Mouse (Mus musculus): ENCODE data around the gene Sgsm2. TPM values are rescaled to one million over a fixed set of nuclear protein-coding genes. Genes with fewer than 3 reads are reported as not detected.

Gene Sgsm2
- polyA plus RNA-seq, 1 experiment from 2014 or later, result 7.5 TPM

- peak; percentile 78; the same call in 1 of the 2 replicates for ATAC-seq (ENCODE audit: insufficient number of reproducible peaks, insufficient read depth, low FRiP score, low TSS enrichment)
- 3% methylated on average over 9 of the region's 9 CpGs for WGBS
- 0 out of 2 replicates have a peak overlapping the region, but pooled peaks have one; percentile 23 for H3K27ac ChIP-seq
- no peak overlapping the region for H3K4me3 ChIP-seq
- peak overlapping the region; percentile 37 for H3K4me2 ChIP-seq (replicated peaks)
- H3K27me3 ChIP-seq, result no peaks in the 10 kb centered on the region
- H3K9me3 ChIP-seq, result no peaks in the 10 kb centered on the region
- peak overlapping the region; percentile 7; the same call in 1 of the 2 replicates for H3K9ac ChIP-seq
- H3K36me3 ChIP-seq, result no peaks in the 10 kb centered on the region
- peaks cover 13% of the 10 kb centered on the region; the same call in 1 of the 2 replicates for H3K4me1 ChIP-seq
Observed at GRCm38 (mm10) chr11:74876801-74877200, 20.1 kb downstream of the Sgsm2 start.

GRCm38 (mm10) chr11:74874630-74875029, 22.2 kb downstream of the Sgsm2 start:
- no peaks in the 10 kb centered on the region for H3K36me3 ChIP-seq
- 59% methylated on average over 3 of the region's 3 CpGs for WGBS
- H3K9me3 ChIP-seq, result no peaks in the 10 kb centered on the region
- no peak overlapping the region for H3K4me3 ChIP-seq
- H3K4me1 ChIP-seq, result peaks cover 17% of the 10 kb centered on the region; the same call in 1 of the 2 replicates
- H3K4me2 ChIP-seq (replicated peaks), result no peak overlapping the region
- H3K9ac ChIP-seq, result no peak overlapping the region
- no peaks in the 10 kb centered on the region for H3K27me3 ChIP-seq
- no peak for ATAC-seq (ENCODE audit: insufficient number of reproducible peaks, insufficient read depth, low FRiP score, low TSS enrichment)
- peak overlapping the region; percentile 42; the same call in 1 of the 2 replicates for H3K27ac ChIP-seq

GRCm38 (mm10) chr11:74870991-74871622, 25.8 kb downstream of the Sgsm2 start:
- Histone ChIP-seq H3K36me3 (no peaks in the 10 kb centered on the region), H3K9me3 (no peaks in the 10 kb centered on the region), H3K4me2 (replicated peaks) (no peak overlapping the region), H3K9ac (no peak overlapping the region), H3K4me3 (no peak overlapping the region), H3K4me1 (peaks cover 10% of the 10 kb centered on the region; the same call in 1 of the 2 replicates), H3K27ac (no peak overlapping the region), H3K27me3 (no peaks in the 10 kb centered on the region)
- 35% methylated on average over 12 of the region's 12 CpGs for WGBS
- no peak for ATAC-seq (ENCODE audit: insufficient number of reproducible peaks, insufficient read depth, low FRiP score, low TSS enrichment)

GRCm38 (mm10) chr11:74870544-74870943, 26.3 kb downstream of the Sgsm2 start:
- ATAC-seq (ENCODE audit: insufficient number of reproducible peaks, insufficient read depth, low FRiP score, low TSS enrichment), result no peak
- Histone ChIP-seq H3K4me3 (no peak overlapping the region), H3K9ac (no peak overlapping the region), H3K36me3 (no peaks in the 10 kb centered on the region), H3K4me1 (peaks cover 10% of the 10 kb centered on the region; the same call in 1 of the 2 replicates), H3K27ac (no peak overlapping the region), H3K27me3 (no peaks in the 10 kb centered on the region), H3K9me3 (no peaks in the 10 kb centered on the region), H3K4me2 (replicated peaks) (no peak overlapping the region)
- WGBS, result 73% methylated on average over 4 of the region's 4 CpGs

GRCm38 (mm10) chr11:74869603-74870002, 27.3 kb downstream of the Sgsm2 start:
- H3K36me3 ChIP-seq, result no peaks in the 10 kb centered on the region
- H3K4me1 ChIP-seq, result peaks cover 7% of the 10 kb centered on the region; the same call in 1 of the 2 replicates
- no peak overlapping the region for H3K27ac ChIP-seq
- no peak overlapping the region for H3K9ac ChIP-seq
- H3K9me3 ChIP-seq, result no peaks in the 10 kb centered on the region
- no peak overlapping the region for H3K4me3 ChIP-seq
- no peak overlapping the region for H3K4me2 ChIP-seq (replicated peaks)
- 88% methylated on average over 6 of the region's 6 CpGs for WGBS
- no peak for ATAC-seq (ENCODE audit: insufficient number of reproducible peaks, insufficient read depth, low FRiP score, low TSS enrichment)
- H3K27me3 ChIP-seq, result no peaks in the 10 kb centered on the region

- Histone ChIP-seq H3K4me2 (replicated peaks) (no peak overlapping the region), H3K4me3 (no peak overlapping the region), H3K27me3 (no peaks in the 10 kb centered on the region), H3K27ac (no peak overlapping the region), H3K36me3 (no peaks in the 10 kb centered on the region), H3K9me3 (no peaks in the 10 kb centered on the region), H3K9ac (no peak overlapping the region), H3K4me1 (0 out of 2 replicates have a peak, but pooled peaks cover 10% of the 10 kb centered on the region)
- no peak for ATAC-seq (ENCODE audit: insufficient number of reproducible peaks, insufficient read depth, low FRiP score, low TSS enrichment)
- WGBS, result 85% methylated on average over 13 of the region's 13 CpGs
Observed at GRCm38 (mm10) chr11:74868046-74868760, 28.7 kb downstream of the Sgsm2 start.

GRCm38 (mm10) chr11:74867181-74867580, 29.7 kb downstream of the Sgsm2 start:
- Histone ChIP-seq H3K27ac (no peak overlapping the region), H3K27me3 (no peaks in the 10 kb centered on the region), H3K4me1 (0 out of 2 replicates have a peak, but pooled peaks cover 10% of the 10 kb centered on the region), H3K4me3 (no peak overlapping the region), H3K9ac (no peak overlapping the region), H3K36me3 (no peaks in the 10 kb centered on the region), H3K4me2 (replicated peaks) (no peak overlapping the region), H3K9me3 (no peaks in the 10 kb centered on the region)
- no peak for ATAC-seq (ENCODE audit: insufficient number of reproducible peaks, insufficient read depth, low FRiP score, low TSS enrichment)
- 77% methylated on average over 2 of the region's 2 CpGs for WGBS

- H3K4me3 ChIP-seq, result no peak overlapping the region
- 82% methylated on average over 4 of the region's 4 CpGs for WGBS
- H3K4me1 ChIP-seq, result 0 out of 2 replicates have a peak, but pooled peaks cover 10% of the 10 kb centered on the region
- no peak for ATAC-seq (ENCODE audit: insufficient number of reproducible peaks, insufficient read depth, low FRiP score, low TSS enrichment)
- H3K27ac ChIP-seq, result no peak overlapping the region
- H3K4me2 ChIP-seq (replicated peaks), result no peak overlapping the region
- no peaks in the 10 kb centered on the region for H3K36me3 ChIP-seq
- H3K9ac ChIP-seq, result no peak overlapping the region
- no peaks in the 10 kb centered on the region for H3K9me3 ChIP-seq
- no peaks in the 10 kb centered on the region for H3K27me3 ChIP-seq
Observed at GRCm38 (mm10) chr11:74866640-74867039, 30.2 kb downstream of the Sgsm2 start.

- H3K4me2 ChIP-seq (replicated peaks), result no peak overlapping the region
- no peak overlapping the region for H3K4me3 ChIP-seq
- ATAC-seq (ENCODE audit: insufficient number of reproducible peaks, insufficient read depth, low FRiP score, low TSS enrichment), result no peak
Observed at GRCm38 (mm10) chr11:74865252-74865651, 31.6 kb downstream of the Sgsm2 start.

GRCm38 (mm10) chr11:74864421-74864820, 32.4 kb downstream of the Sgsm2 start:
- H3K27ac ChIP-seq, result no peak overlapping the region
- 81% methylated on average over 9 of the region's 9 CpGs for WGBS
- H3K27me3 ChIP-seq, result no peaks in the 10 kb centered on the region
- H3K4me2 ChIP-seq (replicated peaks), result no peak overlapping the region
- ATAC-seq (ENCODE audit: insufficient number of reproducible peaks, insufficient read depth, low FRiP score, low TSS enrichment), result no peak
- no peak overlapping the region for H3K4me3 ChIP-seq
- H3K36me3 ChIP-seq, result no peaks in the 10 kb centered on the region
- 0 out of 2 replicates have a peak, but pooled peaks cover 6% of the 10 kb centered on the region for H3K4me1 ChIP-seq
- H3K9me3 ChIP-seq, result no peaks in the 10 kb centered on the region
- no peak overlapping the region for H3K9ac ChIP-seq

More at GRCm38 (mm10) chr11:74865252-74865651, 31.6 kb downstream of the Sgsm2 start:
- H3K27me3 ChIP-seq, result no peaks in the 10 kb centered on the region
- H3K27ac ChIP-seq, result no peak overlapping the region
- 0 out of 2 replicates have a peak, but pooled peaks cover 6% of the 10 kb centered on the region for H3K4me1 ChIP-seq
- WGBS, result 88% methylated on average over 9 of the region's 9 CpGs
- H3K9me3 ChIP-seq, result no peaks in the 10 kb centered on the region
- H3K36me3 ChIP-seq, result no peaks in the 10 kb centered on the region
- H3K9ac ChIP-seq, result no peak overlapping the region

GRCm38 (mm10) chr11:74863471-74863870, 33.4 kb downstream of the Sgsm2 start:
- 20% methylated on average over 11 of the region's 11 CpGs for WGBS
- Histone ChIP-seq H3K27me3 (no peaks in the 10 kb centered on the region), H3K4me1 (0 out of 2 replicates have a peak, but pooled peaks cover 6% of the 10 kb centered on the region), H3K27ac (no peak overlapping the region), H3K4me3 (no peak overlapping the region), H3K9ac (0 out of 2 replicates have a peak overlapping the region, but pooled peaks have one; percentile 15), H3K36me3 (no peaks in the 10 kb centered on the region), H3K9me3 (no peaks in the 10 kb centered on the region), H3K4me2 (replicated peaks) (peak overlapping the region; percentile 7; the same call in 1 of the 2 replicates)
- ATAC-seq (ENCODE audit: insufficient number of reproducible peaks, insufficient read depth, low FRiP score, low TSS enrichment), result no peak
